Mouse (Mus musculus) MEL (cell line): ENCODE measurements around the gene Plekhg6. TPM values are rescaled to one million over a fixed set of nuclear protein-coding genes. Genes with fewer than 3 reads are reported as not detected.

Experiments
- DNase-seq: peaks from one replicate; pipeline ENCODE4 v3.0.0; 2011; ENCODE audit warnings: low read depth, low spot score
- H3K27ac ChIP-seq: 2 replicates; pipeline ENCODE4 v1.5.1; 2012; ENCODE audit warnings: low read depth, mild to moderate bottlenecking, control low read depth, low read length, moderate library complexity; ENCODE audit not compliant: control insufficient read depth
- H3K27me3 ChIP-seq, 2 experiments: fragments of 150-350 bp in 1 of 2; sonication (generic) in 1 of 2; 2 replicates each; pipeline ENCODE4 v1.6.1; 2012; ENCODE audit warnings: low read length in 2 of 2, mild to moderate bottlenecking in 2 of 2, improper control_type of control experiment in 1 of 2, moderate library complexity in 1 of 2; ENCODE audit not compliant: insufficient read depth in 2 of 2, control insufficient read depth in 1 of 2
- H3K36me3 ChIP-seq, 2 experiments: 2 replicates each; pipeline ENCODE4 v1.6.1; 2012 to 2014; ENCODE audit warnings: low read length in 2 of 2, improper control_type of control experiment in 1 of 2, inconsistent platforms in 1 of 2, mild to moderate bottlenecking in 1 of 2; ENCODE audit not compliant: insufficient read depth in 2 of 2, control insufficient read depth in 1 of 2
- H3K4me1 ChIP-seq, 2 experiments: fragments of 150-350 bp in 1 of 2; sonication (generic) in 1 of 2; 2 replicates each; pipeline ENCODE4 v1.6.1; 2012; ENCODE audit warnings: low read length in 2 of 2, improper control_type of control experiment in 1 of 2, mild to moderate bottlenecking in 1 of 2; ENCODE audit not compliant: insufficient read depth in 2 of 2, control insufficient read depth in 1 of 2
- H3K4me3 ChIP-seq, 2 experiments: fragments of 150-350 bp in 1 of 2; sonication (generic) in 1 of 2; 2 replicates each; pipeline ENCODE4 v1.5.1; 2012; ENCODE audit warnings: low read depth in 2 of 2, low read length in 2 of 2, mild to moderate bottlenecking in 2 of 2, moderate library complexity in 2 of 2, control low read depth in 1 of 2, improper control_type of control experiment in 1 of 2; ENCODE audit not compliant: control insufficient read depth in 1 of 2, insufficient read depth in 1 of 2
- H3K79me2 ChIP-seq: 2 replicates; pipeline ENCODE4 v1.6.1; 2012; ENCODE audit warnings: mild to moderate bottlenecking, low read length, moderate library complexity; ENCODE audit not compliant: control insufficient read depth, poor library complexity, insufficient read depth
- H3K9ac ChIP-seq: 2 replicates; pipeline ENCODE4 v1.6.1; 2012; ENCODE audit warnings: low read depth, mild to moderate bottlenecking, control low read depth, low read length, moderate library complexity; ENCODE audit not compliant: control insufficient read depth, poor library complexity, severe bottlenecking
- H3K9me3 ChIP-seq: fragments of 150-350 bp; sonication (generic); replicated peaks from 2 replicates; pipeline ENCODE4 v1.6.1; 2012; ENCODE audit warnings: mild to moderate bottlenecking, low read length, improper control_type of control experiment, moderate library complexity; ENCODE audit not compliant: insufficient read depth
- CHD1 ChIP-seq: IDR thresholded peaks from 2 replicates; pipeline ENCODE4 v1.6.1; 2012; ENCODE audit warnings: low read depth, mild to moderate bottlenecking, inconsistent platforms, low read length, improper control_type of control experiment
- CHD2 ChIP-seq: IDR thresholded peaks from 2 replicates; pipeline ENCODE4 v1.6.1; 2011; ENCODE audit warnings: low read length, improper control_type of control experiment
- CTCF ChIP-seq, 3 experiments: IDR thresholded peaks in 2 of 3; conservative IDR thresholded peaks in 1 of 3; 2 replicates each; pipeline ENCODE4 v1.5.1; 2011 to 2012; ENCODE audit warnings: low read length in 3 of 3, low read depth in 2 of 3, mild to moderate bottlenecking in 2 of 3, improper control_type of control experiment in 1 of 3, inconsistent platforms in 1 of 3, mixed read lengths in 1 of 3, moderate library complexity in 1 of 3; ENCODE audit not compliant: control insufficient read depth in 1 of 3, insufficient read depth in 1 of 3, poor library complexity in 1 of 3, severe bottlenecking in 1 of 3
- E2F4 ChIP-seq: IDR thresholded peaks from 2 replicates; pipeline ENCODE4 v1.6.1; 2011; ENCODE audit warnings: low read depth, low read length, improper control_type of control experiment, borderline replicate concordance
- ELF1 ChIP-seq: IDR thresholded peaks from 2 replicates; pipeline ENCODE4 v1.6.1; 2014; ENCODE audit warnings: low read depth, mild to moderate bottlenecking, inconsistent platforms, low read length, improper control_type of control experiment, moderate library complexity
- ETS1 ChIP-seq: IDR thresholded peaks from 2 replicates; pipeline ENCODE4 v1.6.1; 2012; ENCODE audit warnings: low read depth, mild to moderate bottlenecking, inconsistent platforms, low read length, improper control_type of control experiment, moderate library complexity
- GATA1 ChIP-seq: IDR thresholded peaks from 2 replicates; pipeline ENCODE4 v1.6.1; 2011; ENCODE audit warnings: low read depth, low read length, improper control_type of control experiment
- HCFC1 ChIP-seq: IDR thresholded peaks from 2 replicates; pipeline ENCODE4 v1.6.1; 2012; ENCODE audit warnings: low read depth, mild to moderate bottlenecking, inconsistent platforms, low read length, improper control_type of control experiment, moderate library complexity
- MAX ChIP-seq: IDR thresholded peaks from 2 replicates; pipeline ENCODE4 v1.6.1; 2011; ENCODE audit warnings: low read length, improper control_type of control experiment
- MAZ ChIP-seq: IDR thresholded peaks from 2 replicates; pipeline ENCODE4 v1.6.1; 2012; ENCODE audit warnings: low read depth, mild to moderate bottlenecking, inconsistent platforms, low read length, improper control_type of control experiment
- MXI1 ChIP-seq: IDR thresholded peaks from 2 replicates; pipeline ENCODE4 v1.6.1; 2011; ENCODE audit warnings: mild to moderate bottlenecking, low read depth, low read length, improper control_type of control experiment
- MYC ChIP-seq: IDR thresholded peaks from 2 replicates; pipeline ENCODE4 v1.6.1; 2011; ENCODE audit warnings: low read depth, mild to moderate bottlenecking, low read length, improper control_type of control experiment, moderate library complexity
- NELFE ChIP-seq: IDR thresholded peaks from 2 replicates; pipeline ENCODE4 v1.6.1; 2011; ENCODE audit warnings: low read depth, low read length, improper control_type of control experiment
- NRF1 ChIP-seq: IDR thresholded peaks from 2 replicates; pipeline ENCODE4 v1.6.1; 2014; ENCODE audit warnings: low read depth, mild to moderate bottlenecking, inconsistent platforms, low read length, improper control_type of control experiment, moderate library complexity; ENCODE audit not compliant: poor library complexity, insufficient read depth, severe bottlenecking
- POLR2A ChIP-seq, 2 experiments: IDR thresholded peaks; 2 replicates each; pipeline ENCODE4 v1.6.1; 2011 to 2012; ENCODE audit warnings: low read length in 2 of 2, mild to moderate bottlenecking in 2 of 2, control low read depth in 1 of 2, improper control_type of control experiment in 1 of 2, low read depth in 1 of 2, moderate library complexity in 1 of 2; ENCODE audit not compliant: control insufficient read depth in 1 of 2, insufficient read depth in 1 of 2, poor library complexity in 1 of 2
- POLR2AphosphoS2 ChIP-seq: IDR thresholded peaks from 2 replicates; pipeline ENCODE4 v1.6.1; 2011; ENCODE audit warnings: low read length, improper control_type of control experiment
- RAD21 ChIP-seq: IDR thresholded peaks from 2 replicates; pipeline ENCODE4 v1.6.1; 2011; ENCODE audit warnings: mild to moderate bottlenecking, low read depth, low read length, improper control_type of control experiment
- RCOR1 ChIP-seq: IDR thresholded peaks from 2 replicates; pipeline ENCODE4 v1.6.1; 2012; ENCODE audit warnings: low read depth, mild to moderate bottlenecking, inconsistent platforms, low read length, improper control_type of control experiment
- SIN3A ChIP-seq: IDR thresholded peaks from 2 replicates; pipeline ENCODE4 v1.6.1; 2012; ENCODE audit warnings: low read length, improper control_type of control experiment, inconsistent platforms
- TBP ChIP-seq: IDR thresholded peaks from 2 replicates; pipeline ENCODE4 v1.8.0; 2011; ENCODE audit warnings: low read depth, low read length, improper control_type of control experiment
- USF1 ChIP-seq: IDR thresholded peaks from 2 replicates; pipeline ENCODE4 v1.6.1; 2014; ENCODE audit warnings: low read depth, mild to moderate bottlenecking, inconsistent platforms, low read length, improper control_type of control experiment, moderate library complexity
- ZNF384 ChIP-seq: IDR thresholded peaks from 2 replicates; pipeline ENCODE4 v1.6.1; 2012; ENCODE audit warnings: low read depth, mild to moderate bottlenecking, inconsistent platforms, low read length, improper control_type of control experiment
- polyA plus RNA-seq, 2 experiments: library from polyadenylated mRNA; stranded (reverse) in 1 of 2; unstranded in 1 of 2; fragments of >175 nt in 1 of 2; fragments of >200 nt in 1 of 2; gene quantifications; 2 replicates each; pipeline versions ENCODE4 v1.2.1 to v1.2.4; 2012; ENCODE audit warnings: low replicate concordance in 2 of 2, low read depth in 1 of 2; ENCODE audit not compliant: insufficient read length in 2 of 2, insufficient read depth in 1 of 2, missing spikeins in 1 of 2
- total RNA-seq: library from RNA; depleted of rRNA; stranded (reverse); fragments of 300-350 nt; gene quantifications from 2 replicates; pipeline ENCODE4 v1.2.3, GENCODE M21; 2012

Plekhg6 gene
- total and polyA plus RNA-seq, 3 experiments: 0.13 TPM; not detected in 2

GRCm38 (mm10) chr6:125350995-125351324 is 29.6 kb downstream of the Plekhg6 start:
- Histone ChIP-seq H3K27ac (no peak overlapping the region), H3K4me1 (peaks cover 15 to 55% of the 10 kb centered on the region in 2 experiments), H3K4me3 (peak overlapping the region; percentile 12 to 26; a peak in 2 of 4 replicates), H3K36me3 (peaks cover 0 to 42% of the 10 kb centered on the region in 2 experiments; a peak in 2 of 4 replicates), H3K9me3 (no peaks in the 10 kb centered on the region), H3K9ac (peak overlapping the region; percentile 36), H3K27me3 (no peaks in the 10 kb centered on the region), H3K79me2 (peaks cover 28% of the 10 kb centered on the region)
- no peak for DNase-seq
- no peak for TF ChIP-seq ELF1
- TF ChIP-seq ZNF384: no peak
- TF ChIP-seq ETS1: no peak
- TF ChIP-seq RCOR1: no peak
- TF ChIP-seq MYC: no peak
- TF ChIP-seq CHD1: no peak

GRCm38 (mm10) chr6:125350231-125350994 is 30.2 kb downstream of the Plekhg6 start:
- TF ChIP-seq ETS1: 0 out of 2 replicates have a peak, but pooled peaks have one; percentile 14
- 0 out of 2 replicates have a peak, but pooled peaks have one; percentile 25 for TF ChIP-seq CHD1
- peak; percentile 54; the same call in 1 of the 2 replicates for TF ChIP-seq TBP
- peak; percentile 65 for TF ChIP-seq SIN3A
- no peak for TF ChIP-seq E2F4
- no peak for TF ChIP-seq ZNF384
- TF ChIP-seq MAZ: 0 out of 2 replicates have a peak, but pooled peaks have one; percentile 38
- TF ChIP-seq USF1: no peak
- H3K9me3 ChIP-seq: no peaks in the 10 kb centered on the region
- H3K27ac ChIP-seq: peak overlapping the region; percentile 75
- DNase-seq: peak; percentile 82
- H3K79me2 ChIP-seq: peaks cover 28% of the 10 kb centered on the region
- H3K4me3 ChIP-seq: peak overlapping the region; percentile 81 to 93
- H3K36me3 ChIP-seq: peaks cover 0 to 44% of the 10 kb centered on the region in 2 experiments; a peak in 2 of 4 replicates
- no peaks in the 10 kb centered on the region for H3K27me3 ChIP-seq
- H3K4me1 ChIP-seq: peaks cover 18 to 61% of the 10 kb centered on the region in 2 experiments
- peak overlapping the region; percentile 87 for H3K9ac ChIP-seq

- Histone ChIP-seq H3K9ac (peak overlapping the region; percentile 87), H3K79me2 (peaks cover 28% of the 10 kb centered on the region), H3K27ac (peak overlapping the region; percentile 75), H3K27me3 (no peaks in the 10 kb centered on the region), H3K9me3 (no peaks in the 10 kb centered on the region), H3K4me3 (peak overlapping the region; percentile 81 to 93), H3K4me1 (peaks cover 13 to 57% of the 10 kb centered on the region in 2 experiments), H3K36me3 (peaks cover 0 to 39% of the 10 kb centered on the region in 2 experiments; a peak in 2 of 4 replicates)
- peak; percentile 89 for DNase-seq
- peak; percentile 4; the same call in 1 of the 2 replicates for TF ChIP-seq MAX
- no peak for TF ChIP-seq RAD21
- TF ChIP-seq CHD2: no peak
- TF ChIP-seq USF1: no peak
- peak; percentile 54 for TF ChIP-seq SIN3A
- peak; percentile 96; the same call in 1 of the 2 replicates for TF ChIP-seq MAZ
- no peak for TF ChIP-seq CTCF (IDR thresholded peaks at IDR 0.05 in 2 of 3, conservative IDR thresholded peaks at IDR 0.05 in 1 of 3; ENCODE audit: control insufficient read depth in 1 of 3, insufficient read depth in 1 of 3, low read depth in 2 of 3, low read length in 3 of 3, poor library complexity in 1 of 3, severe bottlenecking in 1 of 3)
- TF ChIP-seq POLR2AphosphoS2: peak; percentile 36; the same call in 1 of the 2 replicates
- 0 out of 2 replicates have a peak, but pooled peaks have one; percentile 25 for TF ChIP-seq CHD1
- no peak for TF ChIP-seq NRF1
- no peak for TF ChIP-seq GATA1
- TF ChIP-seq NELFE: peak; percentile 57; the same call in 1 of the 2 replicates
- TF ChIP-seq HCFC1: peak; percentile 66; the same call in 1 of the 2 replicates
- peak in 1 of 2 experiments; percentile 77; a peak in 1 of 4 replicates for TF ChIP-seq POLR2A (IDR thresholded peaks at IDR 0.05; ENCODE audit: control insufficient read depth in 1 of 2, insufficient read depth in 1 of 2, low read depth in 1 of 2, low read length in 2 of 2, poor library complexity in 1 of 2)
- peak; percentile 67 for TF ChIP-seq ELF1
- TF ChIP-seq MXI1: 0 out of 2 replicates have a peak, but pooled peaks have one; percentile 51
These were observed 30.9 kb downstream of the Plekhg6 start for GRCm38 (mm10) chr6:125349575-125350230.
